ENCODE assay signal across 16 mouse cellular contexts in genomic region chr7:112332426-112332825, GRCm38 (mm10).
DNase-seq lines count a peak whose midpoint lies in the region; TF ChIP-seq lines count a peak whose summit lies in the region.
"Had no signal": no experiment of that assay in that cellular context is flagged by ENCODE, and none has a peak within 500 bp of the region (broad histone marks: within the 10 kb centered on the region; RNA-seq: fewer than 3 reads in every experiment).

No protein-coding gene starts in this region.

- H3K27ac ChIP-seq in left cerebral cortex, adult 2 months = peak overlapping the region; percentile 75
- peak overlapping the region; percentile 22 for H3K27ac ChIP-seq in bone marrow macrophage, adult 2 months (ENCODE audit: insufficient read depth, low read depth, low read length)
- H3K27ac ChIP-seq: hindbrain, embryonic 12.5 days; limb, embryonic 10.5 days; stomach, postnatal 0 days had no signal

- no peak for TF ChIP-seq CTCF in left cerebral cortex, adult 2 months (IDR thresholded peaks at IDR 0.05)
- no peak for TF ChIP-seq CTCF in bone marrow macrophage, adult 2 months (IDR thresholded peaks at IDR 0.05; ENCODE audit: low read depth, low read length)

- peak; percentile 38 for DNase-seq in adrenal gland, adult 2 months
- DNase-seq in adrenal gland, adult 8-10 months = no peak
- DNase-seq in left cerebral cortex, adult 2 months (ENCODE audit: extremely low spot score in 1 of 2, low spot score in 2 of 2) = no peak
- DNase-seq in left cerebral cortex, postnatal 4 days = no peak
- DNase-seq in c-Kit-positive CD71-positive TER-119-positive erythroid progenitor cells, embryonic 14.5 days (ENCODE audit: low spot score) = no peak
- DNase-seq in T-cell, adult 2 months (ENCODE audit: low spot score) = no peak
- DNase-seq: B cell, adult 2 months; cerebellum, postnatal 10 days; forebrain, postnatal 0 days; kidney, postnatal 14 days; liver, postnatal 0 days had no signal

- TF ChIP-seq POLR2A in bone marrow macrophage, adult 2 months (IDR thresholded peaks at IDR 0.05; ENCODE audit: borderline replicate concordance, low read depth, low read length) = no peak

- H3K4me1 ChIP-seq in bone marrow macrophage, adult 2 months (ENCODE audit: control insufficient read depth, insufficient read depth, low read length) = peaks cover 30% of the 10 kb centered on the region

- H3K4me3 ChIP-seq in left cerebral cortex, adult 2 months = no peak overlapping the region
- H3K4me3 ChIP-seq in bone marrow macrophage, adult 2 months (ENCODE audit: insufficient read depth, low read length) = no peak overlapping the region
- H3K4me3 ChIP-seq: forebrain, embryonic 10.5 days; hindbrain, embryonic 12.5 days; limb, embryonic 10.5 days had no signal

- intact Hi-C loops in left cerebral cortex, adult 2 months (cut with DNase I) = no loop called here
- intact Hi-C loops in left cerebral cortex, postnatal 4 days (cut with DNase I) = loop anchor here (10.0 kb wide), 2 partner anchors 148 to 238 kb away; no protein-coding TSS in a partner anchor
